Mouse (Mus musculus): Measurements from ENCODE around the gene Tnfsf14.

Gene Tnfsf14

DNA sequence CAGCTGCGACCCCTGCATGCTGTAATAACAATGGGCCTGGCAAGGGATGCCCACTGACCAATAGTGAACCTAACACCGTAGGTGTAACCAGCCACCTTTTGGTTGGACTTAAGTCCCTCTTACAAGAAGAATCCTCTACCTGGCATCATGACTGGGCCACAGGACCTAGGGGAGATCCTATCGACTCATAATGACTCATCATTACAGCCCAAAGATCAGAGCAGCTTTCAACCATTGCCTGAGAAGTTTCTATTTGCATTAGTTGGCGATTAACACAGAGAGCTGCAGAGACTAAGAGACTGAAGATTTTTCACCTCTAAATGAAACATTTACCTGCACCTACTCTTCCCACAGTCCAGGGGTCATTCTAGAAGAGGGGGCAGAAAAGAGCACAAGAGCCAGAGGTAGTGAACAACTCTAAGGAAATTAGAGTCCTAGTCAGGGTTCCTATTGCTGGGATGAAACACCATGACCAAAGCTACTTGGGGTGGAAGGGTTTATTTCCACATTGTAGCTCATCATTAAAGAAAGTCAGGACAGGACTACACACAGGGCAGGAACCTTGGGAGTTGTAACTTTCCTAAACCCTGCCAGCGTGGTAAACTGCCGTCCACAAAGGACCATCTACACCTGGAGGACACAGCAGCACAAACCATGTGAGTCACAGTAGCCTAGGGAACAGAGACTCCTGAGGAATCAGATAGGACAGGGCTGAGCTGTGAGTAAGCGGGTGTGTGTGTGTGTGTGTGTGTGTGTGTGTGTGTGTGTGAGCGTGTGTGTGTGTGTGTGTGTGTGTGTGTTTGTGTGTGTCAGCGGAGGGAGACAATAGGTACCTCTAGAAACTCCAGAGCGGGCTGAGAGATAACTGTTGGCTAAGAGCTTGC, 8.1 kb upstream of the Tnfsf14 start:
- DNase-seq (ENCODE audit: low read depth, low spot score), result no peak

DNA sequence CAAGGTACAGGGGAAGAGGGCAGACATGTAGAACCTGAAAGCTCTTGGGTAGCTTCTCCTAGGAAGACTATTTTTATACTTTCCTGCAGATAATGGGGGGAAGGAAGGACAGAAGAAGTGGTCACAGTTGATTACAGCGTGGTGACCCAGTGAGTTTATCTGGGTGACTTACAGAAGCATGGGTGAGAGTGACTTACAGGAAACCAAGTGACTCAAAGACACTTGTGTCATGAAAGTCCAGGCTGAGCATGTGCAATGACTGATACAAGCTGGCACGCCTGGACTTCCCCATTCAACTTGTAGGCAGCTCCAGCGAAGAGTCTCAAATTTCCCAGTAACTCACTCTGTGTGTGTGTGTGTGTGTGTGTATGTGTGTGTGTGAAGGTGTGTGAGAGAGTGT, 4.3 kb upstream of the Tnfsf14 start:
- no peak for DNase-seq (ENCODE audit: low read depth, low spot score)

DNA sequence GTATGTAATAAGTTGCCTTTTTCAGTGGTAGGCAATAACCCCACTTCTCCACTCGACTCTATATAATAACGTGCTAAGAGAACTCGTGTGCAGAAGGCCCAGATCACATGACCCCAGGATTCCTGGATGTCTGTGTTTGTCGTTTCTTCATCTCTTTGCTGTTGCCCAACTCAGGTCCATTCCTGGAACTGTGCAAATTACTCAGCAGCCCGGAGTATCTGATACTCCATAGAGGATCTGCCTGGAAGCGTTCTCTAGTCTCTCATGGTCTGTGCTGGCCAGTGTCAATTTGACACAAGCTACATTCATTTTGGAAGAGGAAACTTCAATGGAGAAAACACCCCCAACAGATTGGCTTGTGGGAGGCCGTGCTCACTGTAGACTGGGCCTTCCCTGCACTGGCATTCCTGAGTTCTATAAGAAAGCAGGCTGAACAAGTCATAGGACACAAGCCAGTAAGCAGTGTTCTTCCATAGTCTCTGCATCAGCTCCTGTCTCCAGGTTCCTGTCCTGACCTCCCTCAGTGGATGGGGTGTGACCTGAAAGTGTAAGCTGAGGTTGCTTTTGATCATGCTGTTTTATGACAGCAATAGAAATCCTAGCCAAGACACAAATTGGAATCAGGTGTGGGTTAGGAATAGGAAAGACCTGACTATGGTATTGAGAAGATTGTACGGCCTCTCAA, 1.5 kb upstream of the Tnfsf14 start:
- DNase-seq (ENCODE audit: low read depth, low spot score), result no peak

DNA sequence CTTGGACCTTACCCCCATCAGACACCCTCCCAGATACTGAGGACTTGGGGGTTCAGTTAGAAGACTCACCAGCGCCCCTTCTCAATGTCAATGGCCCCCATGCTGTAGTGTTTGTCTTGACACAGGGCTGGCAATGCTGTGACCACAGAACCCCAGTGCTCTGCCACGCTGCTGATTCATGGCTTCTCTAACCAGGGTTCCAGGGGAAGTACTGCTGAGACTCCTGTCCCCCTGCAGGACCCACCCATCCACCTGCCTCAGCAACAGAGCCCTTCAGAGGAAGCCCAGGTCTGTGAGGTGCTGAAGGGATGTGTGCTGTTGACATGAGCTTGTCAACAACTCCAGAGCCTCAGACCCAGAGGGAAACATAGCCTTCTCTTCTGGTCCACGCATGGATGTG, 794 bp upstream of the Tnfsf14 start:
- DNase-seq (ENCODE audit: low read depth, low spot score), result no peak

DNA sequence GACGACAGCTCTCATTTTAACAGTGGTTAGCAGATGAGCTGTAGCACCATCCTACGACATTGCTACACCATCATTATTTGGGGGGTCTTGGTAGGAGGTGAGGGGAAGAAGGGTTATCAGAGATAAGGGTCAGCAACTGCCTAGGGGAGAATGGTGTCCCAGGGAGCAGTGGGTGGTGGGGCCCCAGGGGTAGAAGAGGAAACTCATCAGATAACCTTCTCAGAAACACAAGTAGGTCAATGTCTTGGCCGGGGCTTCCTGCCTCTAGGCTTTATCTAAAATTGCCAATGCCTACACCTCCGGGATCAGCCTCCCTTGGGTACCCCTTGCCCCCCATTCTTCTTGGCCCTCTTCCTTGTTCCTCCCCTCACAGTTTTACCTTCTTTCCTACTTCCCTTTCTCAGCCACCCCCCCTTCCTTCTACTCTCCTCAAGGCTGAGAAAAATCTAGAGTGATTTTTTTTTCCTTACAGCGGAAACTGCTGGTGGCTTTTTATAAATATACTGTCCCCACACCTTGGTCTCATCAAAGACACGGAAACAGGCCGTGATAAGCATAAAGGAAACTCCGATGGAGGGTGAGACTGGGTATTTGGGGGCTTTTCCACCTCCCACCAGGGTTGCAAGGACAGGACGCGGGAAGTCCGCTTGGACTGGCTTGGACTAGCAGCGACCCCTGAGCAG, 5.3 kb downstream of the Tnfsf14 start:
- no peak for DNase-seq (ENCODE audit: low read depth, low spot score)

DNA sequence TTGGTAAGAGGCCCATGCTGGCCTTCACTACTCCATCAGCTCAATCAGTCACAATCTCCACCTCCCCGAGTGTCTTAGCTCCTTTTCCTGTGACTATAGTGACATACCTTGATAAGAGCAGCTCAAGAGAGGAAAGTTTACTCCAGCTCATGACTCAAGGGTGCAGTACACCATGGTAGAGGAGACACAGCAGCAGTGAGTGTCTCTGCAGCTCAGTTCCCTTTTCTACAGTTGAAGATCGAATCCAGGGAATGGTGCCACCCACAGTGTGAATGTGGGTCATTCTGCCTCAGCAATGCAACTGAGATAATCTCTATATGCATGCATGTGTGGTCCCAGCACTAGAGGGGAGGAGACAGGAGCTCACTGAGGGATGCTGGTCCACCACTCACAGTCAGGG, 8.3 kb downstream of the Tnfsf14 start:
- no peak for DNase-seq (ENCODE audit: low read depth, low spot score)

DNA sequence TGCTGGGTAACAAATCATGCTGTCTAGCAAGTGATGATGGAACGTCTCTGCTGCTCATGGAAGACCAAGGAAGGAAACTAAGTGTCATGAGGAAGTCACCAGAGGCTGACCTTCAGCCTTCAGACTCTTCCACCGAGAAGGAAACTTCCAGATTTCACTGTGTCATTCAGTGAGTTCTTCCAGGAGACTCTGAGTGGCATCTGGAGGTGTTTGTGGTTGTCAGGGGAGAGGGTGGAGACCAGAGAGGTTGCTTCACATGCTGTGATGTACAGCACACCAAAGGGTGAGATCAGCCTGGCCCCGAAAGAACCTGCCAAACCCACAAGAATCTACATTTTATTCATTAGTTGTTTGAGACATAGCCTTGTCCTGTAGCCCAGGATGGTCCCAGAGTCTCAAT, 11.1 kb downstream of the Tnfsf14 start:
- no peak for DNase-seq (ENCODE audit: low read depth, low spot score)

DNA sequence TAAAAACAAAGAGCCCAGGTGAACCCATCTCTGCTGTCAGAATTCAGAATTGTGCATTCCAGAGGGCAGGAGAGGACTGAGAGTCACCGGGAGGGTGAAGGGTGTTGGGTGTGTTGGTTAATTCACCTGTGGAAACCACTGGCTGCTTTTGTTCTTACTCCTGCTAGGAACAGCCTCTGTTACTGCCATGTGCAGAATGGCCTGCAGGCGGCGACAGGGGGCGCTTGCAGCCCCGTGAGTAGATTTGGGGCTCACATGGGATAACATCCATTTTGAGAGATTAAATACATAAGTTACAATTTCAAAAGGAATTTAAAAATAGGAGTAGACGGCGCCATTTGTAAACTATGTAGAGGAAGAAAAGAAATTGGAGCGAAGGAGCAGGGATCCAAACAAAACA, 13.6 kb downstream of the Tnfsf14 start:
- DNase-seq (ENCODE audit: low read depth, low spot score), result peak; percentile 76

DNA sequence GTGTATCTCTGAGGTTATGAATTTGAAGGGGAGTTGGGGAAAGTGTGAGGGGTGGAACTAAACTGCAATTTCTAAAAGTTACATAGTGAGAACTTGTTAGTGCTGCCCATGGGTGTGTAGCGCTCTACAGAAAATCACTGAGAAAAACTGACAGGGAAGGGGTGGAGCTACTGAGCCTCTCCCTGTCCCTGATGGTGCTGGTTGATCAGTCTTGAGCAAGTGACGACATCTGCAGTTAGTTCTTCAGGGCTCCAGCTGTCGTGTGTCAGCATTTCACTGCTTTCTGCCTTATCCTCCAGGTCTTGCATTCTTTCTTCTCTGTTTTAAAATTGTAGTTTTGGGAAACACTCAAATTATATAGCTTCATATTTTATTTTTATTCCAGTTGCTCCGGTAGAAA, 20.6 kb downstream of the Tnfsf14 start:
- DNase-seq (ENCODE audit: low read depth, low spot score), result no peak

DNA sequence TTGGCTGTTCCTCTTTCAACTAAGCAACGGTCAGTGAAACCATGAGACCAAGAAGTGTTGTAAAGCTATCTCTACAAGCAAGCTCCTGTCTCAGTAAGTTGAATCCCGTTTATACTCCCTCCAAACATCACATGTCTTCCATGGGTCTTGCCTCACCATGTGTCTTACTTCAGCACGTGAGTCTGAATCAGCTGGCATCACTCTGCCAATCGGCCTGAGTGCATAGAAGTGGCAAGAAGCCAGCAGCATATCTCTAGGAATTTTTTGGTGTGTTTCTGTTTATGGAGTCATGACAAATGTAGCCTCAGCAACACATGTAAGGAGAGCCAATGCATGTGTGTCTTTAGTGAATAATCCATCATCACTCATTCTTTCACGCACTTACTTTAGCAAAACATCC, 21.6 kb downstream of the Tnfsf14 start:
- no peak for DNase-seq (ENCODE audit: low read depth, low spot score)

DNA sequence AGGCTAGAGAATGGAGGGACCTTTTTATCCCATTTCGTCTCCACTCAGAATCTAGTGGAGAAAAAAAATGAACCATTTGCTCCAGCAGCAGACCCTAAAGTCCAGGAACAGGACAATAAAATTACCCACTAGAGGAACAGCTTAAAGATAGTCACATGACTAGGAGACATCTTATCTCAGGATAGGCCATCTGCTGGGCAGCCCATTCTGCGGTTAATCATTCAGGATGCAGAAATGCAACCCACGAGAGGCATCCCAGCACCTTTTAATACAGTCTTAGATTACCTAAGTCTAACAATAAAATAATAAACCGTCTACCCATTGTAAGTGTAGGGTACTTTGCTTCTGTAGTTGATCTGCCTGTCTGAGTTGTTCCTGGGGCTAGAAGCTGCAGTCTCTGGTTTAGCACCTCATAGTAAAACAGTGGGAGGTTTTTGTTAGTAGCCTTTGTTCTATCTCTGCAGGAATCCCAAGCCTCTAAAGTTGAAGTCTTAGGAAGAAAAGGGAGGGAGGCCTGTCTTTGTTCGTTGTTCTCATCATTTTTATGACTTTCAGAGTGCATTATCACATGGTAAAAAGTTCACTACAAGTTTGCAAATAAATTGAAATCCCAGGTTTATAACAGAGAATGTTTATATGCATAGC, 23.2 kb downstream of the Tnfsf14 start:
- DNase-seq (ENCODE audit: low read depth, low spot score), result peak; percentile 62

DNA sequence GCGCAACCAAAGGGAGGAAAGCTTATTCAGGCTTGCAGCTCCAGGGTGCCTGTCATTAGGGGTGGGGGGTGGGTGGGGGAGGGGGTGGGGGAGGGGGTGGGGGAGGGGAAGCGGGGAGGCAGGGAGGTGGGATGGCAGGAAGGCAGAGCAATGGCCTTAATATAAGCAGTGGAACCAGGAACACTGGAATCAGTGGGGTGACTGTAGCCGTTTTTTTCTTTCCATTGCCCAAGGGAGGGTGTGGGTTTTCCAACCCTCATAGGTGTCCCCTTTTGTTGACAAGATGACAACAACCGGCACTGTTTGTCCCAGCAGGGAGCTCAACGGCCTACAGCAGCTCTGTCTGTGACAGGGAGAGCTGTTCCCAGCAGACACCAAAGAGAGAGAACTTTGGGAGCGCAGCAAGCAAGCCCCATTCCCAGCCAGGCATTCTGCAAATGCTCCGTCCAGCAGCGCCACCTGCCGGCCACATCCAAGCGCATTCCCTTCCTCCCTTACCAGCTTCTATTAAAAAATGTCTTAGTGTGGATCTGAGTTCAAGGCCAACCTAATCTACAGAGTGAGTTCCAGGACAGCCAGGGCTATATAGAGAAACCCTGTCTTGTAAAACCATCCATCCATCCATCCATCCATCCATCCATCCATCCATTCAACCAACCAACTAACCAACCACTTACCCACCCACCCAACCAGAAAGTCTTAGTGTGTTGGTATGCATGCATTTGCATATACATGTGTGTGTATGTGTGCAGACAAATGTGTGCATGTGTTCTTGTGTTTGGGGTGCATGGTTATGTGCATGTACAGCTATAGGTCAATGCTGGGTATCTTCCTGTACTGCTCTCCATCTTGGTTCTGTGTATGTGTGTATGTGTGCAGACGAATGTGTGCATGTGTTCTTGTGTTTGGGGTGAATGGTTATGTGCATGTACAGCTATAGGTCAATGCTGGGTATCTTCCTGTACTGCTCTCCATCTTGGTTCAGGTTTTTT, 26.9 kb downstream of the Tnfsf14 start:
- peak; percentile 84 for DNase-seq (ENCODE audit: low read depth, low spot score)

DNA sequence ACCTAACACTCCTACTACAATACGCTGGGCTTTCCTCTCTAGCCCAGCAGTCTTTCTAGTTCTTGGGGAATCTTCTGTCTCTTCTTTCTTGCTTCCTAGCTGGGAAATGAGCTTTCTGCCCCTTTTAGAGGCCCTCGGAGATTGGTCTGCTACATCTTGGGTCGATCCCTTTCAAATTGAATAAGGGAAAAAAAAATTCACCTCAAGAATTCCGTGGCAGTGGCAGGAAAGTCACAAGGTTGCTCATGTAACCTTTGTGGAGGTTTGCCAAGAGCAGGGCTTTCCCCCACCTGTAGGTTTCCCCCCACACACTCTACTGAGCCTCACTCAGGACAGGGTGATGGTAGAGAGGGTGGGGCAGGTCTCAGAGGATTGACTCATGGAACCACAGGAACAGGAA, 40.2 kb downstream of the Tnfsf14 start:
- no peak for DNase-seq (ENCODE audit: low read depth, low spot score)

DNA sequence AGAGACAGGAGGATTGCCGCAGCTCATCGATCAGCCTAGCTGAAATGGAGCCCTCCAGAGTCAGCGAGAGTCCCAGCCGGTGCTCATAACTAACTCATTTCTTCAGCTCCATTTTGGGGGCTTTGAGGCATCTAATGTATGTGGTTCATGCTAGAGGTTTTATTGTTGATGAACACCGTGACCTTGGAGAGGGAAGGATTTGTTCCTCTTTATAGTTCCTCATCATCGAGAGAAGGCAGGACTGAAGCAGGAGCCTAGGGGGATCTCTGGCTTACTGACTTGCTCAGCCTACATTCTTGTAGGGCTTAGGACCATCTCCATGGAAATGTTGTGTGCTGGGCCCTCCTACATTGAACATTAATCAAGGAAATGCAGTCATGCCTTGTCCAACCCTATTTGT, 41.0 kb downstream of the Tnfsf14 start:
- no peak for DNase-seq (ENCODE audit: low read depth, low spot score)

DNA sequence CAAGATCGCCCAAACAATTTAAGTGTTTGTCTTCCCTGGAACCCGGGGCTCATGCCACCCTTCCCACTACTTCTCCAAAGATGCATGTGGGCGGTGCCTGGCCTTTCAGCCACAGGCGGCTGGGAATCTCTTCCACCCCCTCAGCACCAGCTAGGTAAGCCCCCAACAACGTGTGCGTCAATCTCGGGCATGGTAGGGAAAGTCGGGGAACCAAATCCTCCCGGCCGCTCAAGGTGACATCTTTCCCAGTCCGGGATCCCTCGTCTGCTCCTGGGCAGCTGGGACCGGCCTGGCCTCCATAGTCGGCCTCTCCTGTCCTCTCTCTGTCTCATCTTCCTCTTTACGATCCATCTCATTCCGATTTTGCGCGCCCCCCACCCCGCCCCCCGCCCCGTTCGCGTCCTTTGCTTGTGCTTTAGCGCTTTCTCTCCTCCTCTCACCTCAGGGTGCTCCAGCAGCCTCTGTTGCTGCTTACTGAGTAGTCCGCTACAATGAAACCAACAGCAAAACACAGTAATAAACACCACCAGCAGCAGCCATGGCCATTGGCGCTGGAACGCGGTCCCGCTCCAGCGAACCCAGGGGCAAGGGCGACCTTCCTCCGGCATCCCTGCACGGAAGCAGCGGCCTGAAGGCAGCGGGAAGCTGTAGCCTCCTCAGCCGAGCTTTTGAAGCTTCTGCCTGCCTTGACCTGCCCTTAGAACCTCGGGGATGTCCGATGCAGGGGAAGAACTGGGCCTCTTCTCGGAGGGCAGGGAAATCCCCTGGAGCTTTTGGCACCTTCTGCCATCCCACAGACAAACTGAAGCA, 44.8 kb downstream of the Tnfsf14 start, which contains the start of gene Cd70:
Gene Cd70 (minus strand): TSS at position 784 of the 810 bp plus-strand sequence.
- DNase-seq (ENCODE audit: low read depth, low spot score), result no peak

DNA sequence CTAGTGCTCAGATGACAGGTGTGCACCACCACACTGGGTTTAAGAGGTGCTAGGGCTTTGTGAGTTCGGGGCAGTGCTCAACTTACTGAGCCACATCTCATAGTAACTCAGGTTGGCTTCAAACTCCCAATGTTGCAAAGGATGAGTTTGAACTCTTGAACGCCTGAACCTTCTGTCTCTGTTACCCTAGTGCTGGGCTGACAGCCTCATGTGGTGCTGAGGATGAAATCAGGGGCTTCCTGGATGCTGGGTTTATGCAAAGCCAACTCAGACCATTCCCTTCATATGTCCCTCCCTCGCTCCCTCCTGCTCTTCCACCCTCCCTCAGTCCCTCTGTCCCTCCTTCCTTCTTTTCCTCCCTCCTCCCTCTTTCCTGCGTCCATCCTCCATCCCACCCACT, 45.6 kb downstream of the Tnfsf14 start:
- DNase-seq (ENCODE audit: low read depth, low spot score), result no peak

DNA sequence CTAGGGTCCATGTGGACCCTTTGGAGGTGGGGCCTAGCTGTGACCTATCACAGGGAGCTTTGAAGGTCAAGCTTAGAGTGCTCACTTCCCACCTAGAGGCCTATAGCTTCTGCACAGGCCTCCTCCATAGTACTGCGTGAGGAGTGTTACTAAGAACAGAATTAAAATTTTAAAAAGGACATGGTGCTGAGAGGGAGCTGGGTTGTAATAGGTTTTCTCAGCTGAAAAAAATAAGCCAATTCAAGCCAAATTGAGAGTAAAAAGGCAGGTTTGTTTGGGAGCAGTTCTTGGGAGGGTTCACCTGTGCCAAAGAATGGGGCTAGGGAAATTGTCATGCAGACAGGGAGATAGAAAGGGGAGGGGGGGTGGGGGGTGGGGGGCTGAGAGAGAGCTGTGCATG, 48.9 kb downstream of the Tnfsf14 start:
- DNase-seq (ENCODE audit: low read depth, low spot score), result peak; percentile 19

DNA sequence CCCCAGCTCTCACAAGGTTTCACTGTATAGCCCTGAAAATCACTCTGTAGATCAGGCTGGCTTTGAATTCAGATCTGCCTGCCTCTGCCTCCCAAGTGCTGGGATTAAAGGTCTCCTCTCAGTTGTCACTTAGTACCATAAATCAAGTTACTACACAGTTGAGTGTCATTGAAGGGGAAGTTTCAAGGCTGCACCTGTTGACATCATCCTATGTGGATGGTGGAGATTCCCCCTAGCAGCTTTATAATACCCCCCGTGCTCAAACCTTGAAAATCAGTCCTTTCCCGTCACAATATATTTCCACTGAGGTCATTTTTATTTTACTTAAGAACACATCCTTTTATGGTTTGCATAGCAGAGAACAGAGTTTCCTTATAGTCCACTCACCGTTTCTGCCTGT, 50.3 kb downstream of the Tnfsf14 start:
- DNase-seq (ENCODE audit: low read depth, low spot score), result no peak

DNA sequence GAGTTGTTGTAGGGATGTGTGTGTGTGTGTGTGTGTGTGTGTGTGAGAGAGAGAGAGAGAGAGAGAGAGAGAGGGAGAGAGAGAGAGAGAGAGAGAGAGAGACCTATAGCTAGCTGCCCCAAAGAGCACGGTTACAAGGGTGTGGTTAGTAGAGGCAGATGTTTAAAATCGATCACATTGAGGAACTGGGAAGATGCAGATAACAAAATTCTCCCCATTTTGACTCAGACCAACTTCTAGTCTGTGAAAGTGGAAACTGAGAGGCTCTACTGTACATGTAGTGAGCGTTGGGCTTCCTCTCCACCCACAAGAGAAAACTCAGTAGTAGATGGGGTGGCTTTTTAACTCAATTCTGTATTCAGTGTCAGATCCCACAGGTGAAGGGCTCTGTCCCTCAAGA, 54.3 kb downstream of the Tnfsf14 start:
- no peak for DNase-seq (ENCODE audit: low read depth, low spot score)

Data from ES-CJ7 (cell line).